Mouse (Mus musculus) intestine, postnatal 0 days (tissue): ENCODE data around the gene Gramd1b. TPM values are rescaled to one million over a fixed set of nuclear protein-coding genes. Genes with fewer than 3 reads are reported as not detected.

ENCODE experiments used
- ATAC-seq: fragments of 200-750 bp; cut with Nextera tagmentation; 2 replicates; pipeline ENCODE4 v1.8.0; 2017; ENCODE audit warnings: mild to moderate bottlenecking, moderate TSS enrichment, moderate library complexity
- H3K27ac ChIP-seq: fragments of 300-500 bp; sonication (generic); 2 replicates; pipeline ENCODE4 v1.5.1; 2014; ENCODE audit warnings: mild to moderate bottlenecking, low read depth, low read length, moderate library complexity
- H3K27me3 ChIP-seq: fragments of 300-500 bp; sonication (generic); replicated peaks from 2 replicates; pipeline ENCODE4 v1.6.1; 2014; ENCODE audit warnings: low read length, mixed read lengths; ENCODE audit not compliant: control insufficient read depth, insufficient read depth
- H3K36me3 ChIP-seq: fragments of 300-500 bp; sonication (generic); 2 replicates; pipeline ENCODE4 v1.6.1; 2014; ENCODE audit warnings: mild to moderate bottlenecking, moderate library complexity; ENCODE audit not compliant: control insufficient read depth, insufficient read depth
- H3K4me1 ChIP-seq: fragments of 300-500 bp; sonication (generic); replicated peaks from 2 replicates; pipeline ENCODE4 v1.6.1; 2014; ENCODE audit warnings: antibody characterized with exemption, low read length, mixed read lengths; ENCODE audit not compliant: control insufficient read depth, insufficient read depth
- H3K4me2 ChIP-seq: fragments of 300-500 bp; sonication (generic); replicated peaks from 2 replicates; pipeline ENCODE4 v1.6.1; 2014; ENCODE audit warnings: low read depth, mild to moderate bottlenecking, moderate library complexity
- H3K4me3 ChIP-seq: fragments of 300-500 bp; sonication (generic); 2 replicates; pipeline ENCODE4 v1.5.1; 2014; ENCODE audit warnings: low read depth, low read length
- H3K9ac ChIP-seq: fragments of 300-500 bp; sonication (generic); 2 replicates; pipeline ENCODE4 v1.6.1; 2014; ENCODE audit warnings: mild to moderate bottlenecking, low read depth, low read length
- H3K9me3 ChIP-seq: fragments of 300-500 bp; sonication (generic); 2 replicates; pipeline ENCODE4 v1.6.1; 2016; ENCODE audit warnings: mixed run types; ENCODE audit not compliant: control insufficient read depth
- CTCF ChIP-seq: sonication (generic); IDR thresholded peaks from 2 replicates; pipeline ENCODE4 v1.5.1; 2016; ENCODE audit warnings: low read depth, mild to moderate bottlenecking, control low read depth, antibody characterized with exemption, moderate library complexity
- WGBS: fragments of 180-500 bp; shearing (Covaris S2); extraction: QIAGEN DNeasy Blood & Tissue Kit; methylation state at CpG from one replicate; pipeline ENCODE4 v1.1.7; 2014; 5-methylcytosine and 5-hydroxymethylcytosine counted together
- polyA plus RNA-seq: library from polyadenylated mRNA; unstranded; fragments of >200 nt; fragmentation: Nextera tagmentation; extraction: Ambion mirVana; gene quantifications from 2 replicates; pipeline ENCODE4 v1.2.1, GENCODE M21; 2015

Gramd1b gene
- polyA plus RNA-seq, 1 experiment from 2014 or later = 15.2 TPM

DNA sequence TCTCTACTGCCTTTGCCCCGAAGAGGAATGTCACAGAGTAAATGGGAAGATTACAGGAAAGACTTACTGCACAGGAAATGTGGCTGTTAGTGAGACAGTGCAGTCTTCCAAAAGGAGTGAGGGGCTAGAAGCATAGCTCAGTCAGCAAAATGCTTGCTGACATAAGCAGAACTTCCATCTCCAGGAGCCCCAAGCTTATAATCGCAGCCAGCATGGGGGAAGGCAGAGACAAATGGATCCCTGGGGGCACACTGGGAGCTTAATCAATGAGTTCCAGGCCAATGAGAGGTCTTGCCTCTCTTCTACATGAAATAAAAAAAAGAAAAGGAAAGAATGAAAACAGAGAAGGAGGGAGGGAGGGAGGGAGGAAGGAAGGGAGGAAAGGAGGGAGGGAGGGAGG, 122.1 kb downstream of the Gramd1b start:
- 61% methylated on average over 2 of the region's 2 CpGs for WGBS
- no peak overlapping the region for H3K27ac ChIP-seq

DNA sequence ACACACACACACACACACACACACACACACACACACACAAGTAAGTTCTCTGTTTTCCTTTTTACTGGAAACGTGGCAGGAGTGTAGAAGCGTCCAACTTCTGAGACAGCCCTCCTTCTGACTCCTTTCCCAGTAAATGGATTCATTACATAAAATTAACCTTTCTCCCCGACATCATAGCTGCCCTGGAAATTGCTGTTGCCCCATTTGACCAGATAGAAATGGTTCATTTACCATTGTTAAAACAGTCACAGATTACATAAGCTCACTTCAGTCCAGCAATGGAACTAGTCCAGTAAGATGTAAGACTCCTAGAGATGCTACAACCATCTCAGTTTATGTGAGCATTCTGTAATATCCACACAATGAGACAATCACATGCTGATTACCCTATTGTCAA, 122.8 kb downstream of the Gramd1b start:
- no peak for ATAC-seq
- 75% methylated on average over 3 of the region's 3 CpGs for WGBS

More for the DNA sequence above, 122.1 kb downstream of the Gramd1b start:
- Histone ChIP-seq H3K4me2 (no peak overlapping the region), H3K4me1 (no peaks in the 10 kb centered on the region), H3K4me3 (no peak overlapping the region), H3K9me3 (no peaks in the 10 kb centered on the region), H3K9ac (no peak overlapping the region), H3K27me3 (no peaks in the 10 kb centered on the region), H3K36me3 (no peaks in the 10 kb centered on the region)
- ATAC-seq = no peak
- TF ChIP-seq CTCF = no peak

DNA sequence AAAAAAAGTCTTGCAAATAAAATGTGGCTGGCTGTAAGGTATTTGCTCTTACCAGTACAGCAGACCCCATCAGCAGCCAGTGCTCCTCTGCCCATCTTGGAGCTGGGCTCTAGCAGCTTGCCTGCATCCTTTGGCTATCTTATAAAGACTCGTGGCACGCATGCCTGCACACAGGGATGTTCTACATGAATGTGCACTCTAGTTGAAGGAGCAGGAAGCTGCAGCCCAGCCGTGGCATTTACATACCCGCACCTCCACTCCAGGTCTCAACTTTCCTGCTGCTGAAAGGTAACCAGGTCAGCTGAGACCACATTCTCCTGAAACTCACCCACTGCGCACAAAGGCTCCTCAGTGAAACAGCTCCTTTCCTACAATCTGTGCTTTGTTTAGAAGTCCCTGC, 123.3 kb downstream of the Gramd1b start:
- TF ChIP-seq CTCF = no peak
- ATAC-seq = no peak
- H3K4me3 ChIP-seq = no peak overlapping the region
- H3K4me1 ChIP-seq = no peaks in the 10 kb centered on the region
- no peak overlapping the region for H3K27ac ChIP-seq
- no peak overlapping the region for H3K9ac ChIP-seq
- 79% methylated on average over 5 of the region's 5 CpGs for WGBS
- H3K4me2 ChIP-seq = no peak overlapping the region
- no peaks in the 10 kb centered on the region for H3K36me3 ChIP-seq
- no peaks in the 10 kb centered on the region for H3K27me3 ChIP-seq
- H3K9me3 ChIP-seq = no peaks in the 10 kb centered on the region

More for the DNA sequence above, 122.8 kb downstream of the Gramd1b start:
- H3K4me1 ChIP-seq = no peaks in the 10 kb centered on the region
- H3K9ac ChIP-seq = no peak overlapping the region
- no peaks in the 10 kb centered on the region for H3K36me3 ChIP-seq
- H3K9me3 ChIP-seq = no peaks in the 10 kb centered on the region
- no peaks in the 10 kb centered on the region for H3K27me3 ChIP-seq
- no peak for TF ChIP-seq CTCF
- no peak overlapping the region for H3K4me2 ChIP-seq
- no peak overlapping the region for H3K27ac ChIP-seq
- H3K4me3 ChIP-seq = no peak overlapping the region

DNA sequence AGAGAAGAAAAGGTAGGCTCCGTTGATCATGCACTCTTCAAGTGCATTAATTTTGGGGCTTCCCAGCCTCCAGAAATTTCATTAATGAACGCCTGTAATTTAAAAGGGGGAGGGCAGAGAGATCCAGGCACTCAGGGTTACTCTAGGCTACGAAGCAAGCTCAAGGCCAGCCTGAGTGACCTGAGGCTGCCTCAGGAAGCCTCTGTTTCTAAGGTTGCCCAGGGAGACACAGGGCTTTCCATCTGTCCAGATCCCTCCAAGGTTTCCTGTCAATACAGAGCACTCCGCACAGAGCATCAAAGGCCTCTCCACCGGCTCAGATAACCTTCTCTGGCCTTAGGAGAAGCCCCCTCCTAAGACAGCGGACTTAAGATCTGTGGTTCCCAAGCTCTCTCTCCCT, 125.4 kb downstream of the Gramd1b start:
- no peaks in the 10 kb centered on the region for H3K4me1 ChIP-seq
- no peaks in the 10 kb centered on the region for H3K27me3 ChIP-seq
- no peak overlapping the region for H3K27ac ChIP-seq
- H3K9me3 ChIP-seq = no peaks in the 10 kb centered on the region
- H3K4me2 ChIP-seq = no peak overlapping the region
- H3K9ac ChIP-seq = no peak overlapping the region
- 47% methylated on average over 6 of the region's 6 CpGs for WGBS
- ATAC-seq = no peak
- no peak for TF ChIP-seq CTCF
- H3K36me3 ChIP-seq = peaks cover 3% of the 10 kb centered on the region; the same call in 1 of the 2 replicates
- H3K4me3 ChIP-seq = no peak overlapping the region

DNA sequence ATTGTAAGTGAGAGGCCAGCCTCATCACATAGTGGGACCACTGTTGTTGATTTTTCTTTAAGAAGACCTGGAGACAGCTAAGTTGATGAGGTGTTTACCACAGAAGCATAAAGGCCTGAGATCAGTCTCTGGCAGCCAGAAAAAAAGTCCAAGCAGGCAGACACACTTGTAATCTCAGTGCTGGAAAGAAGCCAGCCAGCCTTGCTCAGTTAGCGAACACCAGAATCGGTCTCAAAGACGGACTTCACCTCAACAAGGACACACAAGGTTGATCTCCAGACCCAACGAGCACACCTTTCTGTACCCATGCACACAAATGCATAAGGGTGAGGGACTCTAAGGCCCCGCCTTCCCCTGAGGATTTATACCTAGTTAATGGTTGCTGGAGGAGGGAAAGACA, 125.9 kb downstream of the Gramd1b start:
- Histone ChIP-seq H3K4me3 (no peak overlapping the region), H3K9me3 (no peaks in the 10 kb centered on the region), H3K27me3 (no peaks in the 10 kb centered on the region), H3K4me1 (no peaks in the 10 kb centered on the region), H3K9ac (no peak overlapping the region), H3K4me2 (no peak overlapping the region), H3K27ac (no peak overlapping the region), H3K36me3 (peaks cover 3% of the 10 kb centered on the region; the same call in 1 of the 2 replicates)
- ATAC-seq = no peak
- TF ChIP-seq CTCF = no peak
- 55% methylated on average over 5 of the region's 5 CpGs for WGBS

DNA sequence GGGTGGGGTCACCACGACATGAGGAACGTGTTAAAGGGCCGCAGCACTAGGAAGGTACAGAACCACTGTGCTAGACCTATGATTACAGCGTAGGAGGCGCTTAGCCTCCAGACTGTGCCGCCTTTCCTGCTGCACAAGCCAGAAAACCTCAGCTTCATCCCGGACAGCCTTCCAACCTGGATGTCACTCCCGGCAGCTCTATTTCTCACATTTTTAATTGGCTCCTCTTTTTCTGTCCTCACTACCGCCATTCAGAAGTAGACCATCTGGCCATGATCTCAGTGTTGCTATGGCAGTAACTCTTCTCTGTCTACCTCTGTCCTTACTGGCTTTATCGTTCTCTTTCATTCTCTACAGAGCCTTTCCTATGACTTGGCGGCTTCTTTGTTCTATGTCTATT, 126.5 kb downstream of the Gramd1b start:
- no peak overlapping the region for H3K27ac ChIP-seq
- H3K9ac ChIP-seq = no peak overlapping the region
- TF ChIP-seq CTCF = no peak
- no peak for ATAC-seq
- H3K36me3 ChIP-seq = peaks cover 3% of the 10 kb centered on the region; the same call in 1 of the 2 replicates
- H3K4me2 ChIP-seq = no peak overlapping the region
- WGBS = 89% methylated on average over 11 of the region's 11 CpGs
- H3K4me3 ChIP-seq = no peak overlapping the region
- H3K27me3 ChIP-seq = no peaks in the 10 kb centered on the region
- no peaks in the 10 kb centered on the region for H3K4me1 ChIP-seq
- H3K9me3 ChIP-seq = no peaks in the 10 kb centered on the region

DNA sequence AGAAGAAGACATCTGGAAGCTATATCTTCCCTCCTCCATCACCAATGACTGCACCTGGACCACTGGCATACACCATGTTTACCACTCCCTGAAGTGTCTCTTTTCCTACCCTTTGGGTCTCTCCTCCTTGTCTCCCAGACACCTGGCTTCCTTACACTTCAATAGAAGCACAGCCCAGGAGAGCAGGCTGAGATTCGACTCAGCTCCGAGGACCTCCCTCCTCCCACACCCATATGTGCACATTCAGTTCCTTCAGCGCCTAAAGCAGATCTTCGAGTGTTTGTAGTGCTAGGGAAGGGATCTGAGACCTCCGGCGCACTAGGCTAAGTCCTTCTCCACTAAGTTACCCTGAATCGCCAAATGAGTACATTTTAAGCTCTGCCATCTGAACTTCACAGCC, 127.4 kb downstream of the Gramd1b start:
- H3K27ac ChIP-seq = no peak overlapping the region
- WGBS = 84% methylated on average over 7 of the region's 7 CpGs
- no peak for TF ChIP-seq CTCF
- H3K9ac ChIP-seq = no peak overlapping the region
- H3K36me3 ChIP-seq = peaks cover 3% of the 10 kb centered on the region; the same call in 1 of the 2 replicates
- H3K4me2 ChIP-seq = no peak overlapping the region
- no peaks in the 10 kb centered on the region for H3K9me3 ChIP-seq
- no peak overlapping the region for H3K4me3 ChIP-seq
- no peak for ATAC-seq
- no peaks in the 10 kb centered on the region for H3K4me1 ChIP-seq
- H3K27me3 ChIP-seq = no peaks in the 10 kb centered on the region
